Mouse (Mus musculus): ENCODE measurements at regions not wholly inside any gene's neighbourhood (a gene's known extent, or its start where the extent isn't known, plus 50 kb on each side); places are given as distances from the start of the nearest gene placed in this dataset.

GRCm38 (mm10) chr17:84110945-84111344, 76.8 kb downstream of the Zfp36l2 start:
- H3K27me3 ChIP-seq (ENCODE audit: control insufficient read depth, insufficient read depth, low read length): no peaks in the 10 kb centered on the region
- H3K4me2 ChIP-seq (replicated peaks; ENCODE audit: low read depth, low read length): no peak overlapping the region
- H3K4me3 ChIP-seq (ENCODE audit: low read depth, low read length): no peak overlapping the region
- WGBS: 89% methylated on average over 9 of the region's 9 CpGs
- DNase-seq (ENCODE audit: low spot score) (no peak), ATAC-seq (ENCODE audit: low FRiP score) (no peak)
- H3K36me3 ChIP-seq (ENCODE audit: control insufficient read depth, insufficient read depth, low read length): no peaks in the 10 kb centered on the region
- H3K9ac ChIP-seq (ENCODE audit: low read depth, low read length): no peak overlapping the region
- no peak overlapping the region for H3K27ac ChIP-seq (ENCODE audit: low read depth, low read length)
- H3K4me1 ChIP-seq (replicated peaks; ENCODE audit: control insufficient read depth, insufficient read depth, low read length): no peaks in the 10 kb centered on the region; the same call in 1 of the 2 replicates
- H3K9me3 ChIP-seq (ENCODE audit: control insufficient read depth, low read length): no peaks in the 10 kb centered on the region

GRCm38 (mm10) chr17:84110000-84110695, 77.6 kb downstream of the Zfp36l2 start:
- Histone ChIP-seq H3K4me1 (replicated peaks; ENCODE audit: control insufficient read depth, insufficient read depth, low read length) (no peaks in the 10 kb centered on the region; the same call in 1 of the 2 replicates), H3K27me3 (ENCODE audit: control insufficient read depth, insufficient read depth, low read length) (no peaks in the 10 kb centered on the region), H3K9ac (ENCODE audit: low read depth, low read length) (no peak overlapping the region), H3K27ac (ENCODE audit: low read depth, low read length) (no peak overlapping the region), H3K36me3 (ENCODE audit: control insufficient read depth, insufficient read depth, low read length) (no peaks in the 10 kb centered on the region), H3K4me3 (ENCODE audit: low read depth, low read length) (no peak overlapping the region), H3K9me3 (ENCODE audit: control insufficient read depth, low read length) (no peaks in the 10 kb centered on the region), H3K4me2 (replicated peaks; ENCODE audit: low read depth, low read length) (no peak overlapping the region)
- no peak for ATAC-seq (ENCODE audit: low FRiP score)
- no peak for DNase-seq (ENCODE audit: low spot score)
- 71% methylated on average over 9 of the region's 9 CpGs for WGBS

- WGBS: 85% methylated on average over 8 of the region's 8 CpGs
- Histone ChIP-seq H3K36me3 (ENCODE audit: control insufficient read depth, insufficient read depth, low read length) (no peaks in the 10 kb centered on the region), H3K9ac (ENCODE audit: low read depth, low read length) (no peak overlapping the region), H3K4me3 (ENCODE audit: low read depth, low read length) (no peak overlapping the region), H3K9me3 (ENCODE audit: control insufficient read depth, low read length) (no peaks in the 10 kb centered on the region), H3K27ac (ENCODE audit: low read depth, low read length) (no peak overlapping the region), H3K4me1 (replicated peaks; ENCODE audit: control insufficient read depth, insufficient read depth, low read length) (no peaks in the 10 kb centered on the region), H3K27me3 (ENCODE audit: control insufficient read depth, insufficient read depth, low read length) (no peaks in the 10 kb centered on the region), H3K4me2 (replicated peaks; ENCODE audit: low read depth, low read length) (no peak overlapping the region)
- ATAC-seq (ENCODE audit: low FRiP score) (no peak), DNase-seq (ENCODE audit: low spot score) (no peak)
Observed at GRCm38 (mm10) chr17:84107946-84108686, 79.6 kb downstream of the Zfp36l2 start.

- H3K4me2 ChIP-seq (replicated peaks; ENCODE audit: low read depth, low read length): no peak overlapping the region
- no peak for ATAC-seq (ENCODE audit: low FRiP score)
Observed at GRCm38 (mm10) chr17:84107497-84107896, 80.2 kb downstream of the Zfp36l2 start.

GRCm38 (mm10) chr17:84104242-84104641, 83.5 kb downstream of the Zfp36l2 start:
- Histone ChIP-seq H3K9me3 (ENCODE audit: control insufficient read depth, low read length) (no peaks in the 10 kb centered on the region), H3K9ac (ENCODE audit: low read depth, low read length) (no peak overlapping the region), H3K4me1 (replicated peaks; ENCODE audit: control insufficient read depth, insufficient read depth, low read length) (no peaks in the 10 kb centered on the region), H3K27ac (ENCODE audit: low read depth, low read length) (no peak overlapping the region), H3K27me3 (ENCODE audit: control insufficient read depth, insufficient read depth, low read length) (no peaks in the 10 kb centered on the region), H3K4me3 (ENCODE audit: low read depth, low read length) (no peak overlapping the region), H3K36me3 (ENCODE audit: control insufficient read depth, insufficient read depth, low read length) (no peaks in the 10 kb centered on the region), H3K4me2 (replicated peaks; ENCODE audit: low read depth, low read length) (no peak overlapping the region)
- DNase-seq (ENCODE audit: low spot score) (no peak), ATAC-seq (ENCODE audit: low FRiP score) (no peak)
- WGBS: 77% methylated on average over 7 of the region's 7 CpGs

More at GRCm38 (mm10) chr17:84107497-84107896, 80.2 kb downstream of the Zfp36l2 start:
- 87% methylated on average over 3 of the region's 3 CpGs for WGBS
- Histone ChIP-seq H3K36me3 (ENCODE audit: control insufficient read depth, insufficient read depth, low read length) (no peaks in the 10 kb centered on the region), H3K27ac (ENCODE audit: low read depth, low read length) (no peak overlapping the region), H3K9ac (ENCODE audit: low read depth, low read length) (no peak overlapping the region), H3K4me1 (replicated peaks; ENCODE audit: control insufficient read depth, insufficient read depth, low read length) (no peaks in the 10 kb centered on the region), H3K27me3 (ENCODE audit: control insufficient read depth, insufficient read depth, low read length) (no peaks in the 10 kb centered on the region), H3K4me3 (ENCODE audit: low read depth, low read length) (no peak overlapping the region), H3K9me3 (ENCODE audit: control insufficient read depth, low read length) (no peaks in the 10 kb centered on the region)
- no peak for DNase-seq (ENCODE audit: low spot score)

- H3K4me2 ChIP-seq (replicated peaks; ENCODE audit: low read depth, low read length): no peak overlapping the region
- WGBS: 70% methylated on average over 7 of the region's 7 CpGs
- H3K4me3 ChIP-seq (ENCODE audit: low read depth, low read length): no peak overlapping the region
- H3K9me3 ChIP-seq (ENCODE audit: control insufficient read depth, low read length): no peaks in the 10 kb centered on the region
- no peaks in the 10 kb centered on the region for H3K27me3 ChIP-seq (ENCODE audit: control insufficient read depth, insufficient read depth, low read length)
- no peaks in the 10 kb centered on the region for H3K36me3 ChIP-seq (ENCODE audit: control insufficient read depth, insufficient read depth, low read length)
- no peak overlapping the region for H3K27ac ChIP-seq (ENCODE audit: low read depth, low read length)
- ATAC-seq (ENCODE audit: low FRiP score) (no peak), DNase-seq (ENCODE audit: low spot score) (no peak)
- no peak overlapping the region for H3K9ac ChIP-seq (ENCODE audit: low read depth, low read length)
- H3K4me1 ChIP-seq (replicated peaks; ENCODE audit: control insufficient read depth, insufficient read depth, low read length): no peaks in the 10 kb centered on the region
Observed at GRCm38 (mm10) chr17:84103344-84103743, 84.4 kb downstream of the Zfp36l2 start.

GRCm38 (mm10) chr17:84101652-84102051, 86.1 kb downstream of the Zfp36l2 start:
- Histone ChIP-seq H3K9me3 (ENCODE audit: control insufficient read depth, low read length) (no peaks in the 10 kb centered on the region), H3K4me1 (replicated peaks; ENCODE audit: control insufficient read depth, insufficient read depth, low read length) (peaks cover 10% of the 10 kb centered on the region), H3K36me3 (ENCODE audit: control insufficient read depth, insufficient read depth, low read length) (no peaks in the 10 kb centered on the region), H3K4me2 (replicated peaks; ENCODE audit: low read depth, low read length) (no peak overlapping the region), H3K27ac (ENCODE audit: low read depth, low read length) (no peak overlapping the region), H3K9ac (ENCODE audit: low read depth, low read length) (no peak overlapping the region), H3K4me3 (ENCODE audit: low read depth, low read length) (no peak overlapping the region), H3K27me3 (ENCODE audit: control insufficient read depth, insufficient read depth, low read length) (no peaks in the 10 kb centered on the region)
- no peak for ATAC-seq (ENCODE audit: low FRiP score)
- WGBS: 88% methylated on average over 1 of the region's 1 CpGs
- DNase-seq (ENCODE audit: low spot score): no peak

- H3K27me3 ChIP-seq (ENCODE audit: control insufficient read depth, insufficient read depth, low read length): no peaks in the 10 kb centered on the region
- H3K36me3 ChIP-seq (ENCODE audit: control insufficient read depth, insufficient read depth, low read length): no peaks in the 10 kb centered on the region
- no peak overlapping the region for H3K27ac ChIP-seq (ENCODE audit: low read depth, low read length)
- no peaks in the 10 kb centered on the region for H3K9me3 ChIP-seq (ENCODE audit: control insufficient read depth, low read length)
- no peak overlapping the region for H3K4me3 ChIP-seq (ENCODE audit: low read depth, low read length)
- no peak for DNase-seq (ENCODE audit: low spot score)
- H3K4me2 ChIP-seq (replicated peaks; ENCODE audit: low read depth, low read length): no peak overlapping the region
- WGBS: 46% methylated on average over 10 of the region's 10 CpGs
- no peak for ATAC-seq (ENCODE audit: low FRiP score)
- H3K4me1 ChIP-seq (replicated peaks; ENCODE audit: control insufficient read depth, insufficient read depth, low read length): peaks cover 12% of the 10 kb centered on the region
- no peak overlapping the region; the same call in 1 of the 2 replicates for H3K9ac ChIP-seq (ENCODE audit: low read depth, low read length)
Observed at GRCm38 (mm10) chr17:84100523-84100922, 87.2 kb downstream of the Zfp36l2 start.

GRCm38 (mm10) chr17:84099737-84100136, 88.0 kb downstream of the Zfp36l2 start:
- Histone ChIP-seq H3K4me1 (replicated peaks; ENCODE audit: control insufficient read depth, insufficient read depth, low read length) (peaks cover 12% of the 10 kb centered on the region), H3K36me3 (ENCODE audit: control insufficient read depth, insufficient read depth, low read length) (no peaks in the 10 kb centered on the region)
- ATAC-seq (ENCODE audit: low FRiP score): no peak

More at GRCm38 (mm10) chr17:84099737-84100136, 88.0 kb downstream of the Zfp36l2 start:
- Histone ChIP-seq H3K4me3 (ENCODE audit: low read depth, low read length) (no peak overlapping the region), H3K27ac (ENCODE audit: low read depth, low read length) (no peak overlapping the region), H3K4me2 (replicated peaks; ENCODE audit: low read depth, low read length) (no peak overlapping the region), H3K9ac (ENCODE audit: low read depth, low read length) (no peak overlapping the region), H3K9me3 (ENCODE audit: control insufficient read depth, low read length) (no peaks in the 10 kb centered on the region), H3K27me3 (ENCODE audit: control insufficient read depth, insufficient read depth, low read length) (no peaks in the 10 kb centered on the region)
- 84% methylated on average over 9 of the region's 9 CpGs for WGBS
- DNase-seq (ENCODE audit: low spot score): no peak

Data from hindbrain, embryonic 11.5 days (tissue).